Mouse (Mus musculus) 416B (cell line): ENCODE measurements around the gene Sfrp2.

Source experiments
- DNase-seq: peaks from one replicate; pipeline ENCODE4 v3.0.0; 2011; ENCODE audit warnings: low read depth

The Sfrp2 gene

GRCm38 (mm10) chr3:83771160-83771869 lies 5.2 kb downstream of the Sfrp2 start:
- DNase-seq = no peak

- no peak for DNase-seq
These were observed 7.2 kb downstream of the Sfrp2 start for GRCm38 (mm10) chr3:83773281-83773680.

- DNase-seq = no peak
These were observed 9.3 kb downstream of the Sfrp2 start for GRCm38 (mm10) chr3:83775403-83775802.

- DNase-seq = peak; percentile 19
These were observed 15.5 kb downstream of the Sfrp2 start for GRCm38 (mm10) chr3:83781460-83782222.

GRCm38 (mm10) chr3:83783716-83784469 lies 17.8 kb downstream of the Sfrp2 start:
- DNase-seq = no peak

GRCm38 (mm10) chr3:83784726-83785125 lies 18.6 kb downstream of the Sfrp2 start:
- DNase-seq = no peak

GRCm38 (mm10) chr3:83787086-83787485 lies 21.0 kb downstream of the Sfrp2 start:
- no peak for DNase-seq

- DNase-seq = no peak
These were observed 21.7 kb downstream of the Sfrp2 start for GRCm38 (mm10) chr3:83787776-83788305.

- no peak for DNase-seq
These were observed 23.7 kb downstream of the Sfrp2 start for GRCm38 (mm10) chr3:83789651-83790451.

- no peak for DNase-seq
These were observed 25.3 kb downstream of the Sfrp2 start for GRCm38 (mm10) chr3:83791444-83791843.

- DNase-seq = peak; percentile 27
These were observed 31.0 kb downstream of the Sfrp2 start for GRCm38 (mm10) chr3:83797098-83797497.

- DNase-seq = peak; percentile 65
These were observed 31.7 kb downstream of the Sfrp2 start for GRCm38 (mm10) chr3:83797828-83798227.

GRCm38 (mm10) chr3:83799486-83799885 lies 33.4 kb downstream of the Sfrp2 start:
- DNase-seq = no peak

GRCm38 (mm10) chr3:83801649-83802155 lies 35.6 kb downstream of the Sfrp2 start:
- peak; percentile 11 for DNase-seq

GRCm38 (mm10) chr3:83808483-83808882 lies 42.4 kb downstream of the Sfrp2 start:
- no peak for DNase-seq

- no peak for DNase-seq
These were observed 45.9 kb downstream of the Sfrp2 start for GRCm38 (mm10) chr3:83811987-83812386.

- no peak for DNase-seq
These were observed 46.7 kb downstream of the Sfrp2 start for GRCm38 (mm10) chr3:83812863-83813262.

- no peak for DNase-seq
These were observed 50.3 kb downstream of the Sfrp2 start for GRCm38 (mm10) chr3:83816372-83816925.

GRCm38 (mm10) chr3:83823774-83824173 lies 57.7 kb downstream of the Sfrp2 start:
- DNase-seq = no peak
